Mouse (Mus musculus) MEL (cell line): ENCODE measurements at regions not wholly inside any gene's neighbourhood (a gene's known extent, or its start where the extent isn't known, plus 50 kb on each side); places are given as distances from the start of the nearest gene placed in this dataset.

ENCODE experiments used
- CTCF ChIP-seq, 3 experiments: IDR thresholded peaks in 2 of 3; conservative IDR thresholded peaks in 1 of 3; 2 replicates each; pipeline ENCODE4 v1.5.1; 2011 to 2012; ENCODE audit warnings: low read length in 3 of 3, low read depth in 2 of 3, mild to moderate bottlenecking in 2 of 3, improper control_type of control experiment in 1 of 3, inconsistent platforms in 1 of 3, mixed read lengths in 1 of 3, moderate library complexity in 1 of 3; ENCODE audit not compliant: control insufficient read depth in 1 of 3, insufficient read depth in 1 of 3, poor library complexity in 1 of 3, severe bottlenecking in 1 of 3
- EP300 ChIP-seq, 2 experiments: IDR thresholded peaks; 2 replicates each; pipeline ENCODE4 v1.6.1; 2011; ENCODE audit warnings: improper control_type of control experiment in 2 of 2, low read length in 2 of 2, low read depth in 1 of 2, mild to moderate bottlenecking in 1 of 2
- MAX ChIP-seq: IDR thresholded peaks from 2 replicates; pipeline ENCODE4 v1.6.1; 2011; ENCODE audit warnings: low read length, improper control_type of control experiment
- POLR2A ChIP-seq, 2 experiments: IDR thresholded peaks; 2 replicates each; pipeline ENCODE4 v1.6.1; 2011 to 2012; ENCODE audit warnings: low read length in 2 of 2, mild to moderate bottlenecking in 2 of 2, control low read depth in 1 of 2, improper control_type of control experiment in 1 of 2, low read depth in 1 of 2, moderate library complexity in 1 of 2; ENCODE audit not compliant: control insufficient read depth in 1 of 2, insufficient read depth in 1 of 2, poor library complexity in 1 of 2
- ZC3H11A ChIP-seq: IDR thresholded peaks from 2 replicates; pipeline ENCODE4 v1.6.1; 2012; ENCODE audit warnings: low read depth, mild to moderate bottlenecking, inconsistent platforms, low read length, improper control_type of control experiment

DNA sequence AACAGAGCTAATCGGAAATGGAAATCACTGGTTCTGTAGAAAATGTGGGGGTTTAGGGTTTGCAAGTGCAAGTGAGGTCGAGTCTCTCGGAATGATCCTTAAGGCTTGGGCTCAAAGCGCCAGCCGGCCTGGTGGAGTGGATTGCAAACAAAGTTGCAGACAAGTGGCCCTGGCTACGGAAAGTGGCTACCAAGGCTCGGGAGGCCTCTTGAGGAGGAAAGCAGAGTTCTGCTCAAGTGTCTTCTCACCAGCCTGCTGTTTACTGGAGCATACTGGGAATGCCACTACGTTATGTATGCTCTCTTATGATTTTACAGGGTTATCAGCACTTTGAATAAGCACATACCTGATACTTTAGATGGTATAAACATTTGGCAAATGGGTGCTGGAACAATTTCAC, 105.3 kb upstream of the Irx3 start:
- no peak for TF ChIP-seq ZC3H11A
- TF ChIP-seq CTCF (IDR thresholded peaks at IDR 0.05 in 2 of 3, conservative IDR thresholded peaks at IDR 0.05 in 1 of 3; ENCODE audit: control insufficient read depth in 1 of 3, insufficient read depth in 1 of 3, low read depth in 2 of 3, low read length in 3 of 3, poor library complexity in 1 of 3, severe bottlenecking in 1 of 3), result no peak
- no peak for TF ChIP-seq EP300 (IDR thresholded peaks at IDR 0.05; ENCODE audit: low read depth in 1 of 2, low read length in 2 of 2)
- TF ChIP-seq POLR2A (IDR thresholded peaks at IDR 0.05; ENCODE audit: control insufficient read depth in 1 of 2, insufficient read depth in 1 of 2, low read depth in 1 of 2, low read length in 2 of 2, poor library complexity in 1 of 2), result no peak
- TF ChIP-seq MAX, result no peak
